Mouse (Mus musculus) liver, adult 2 months (tissue): ENCODE results near the gene Bard1.

Source experiments
- CTCF ChIP-seq: fragments of 200-500 bp; IDR thresholded peaks from 2 replicates; pipeline ENCODE4 v1.5.1; 2011; ENCODE audit warnings: low read depth, low read length, control low read depth
- POLR2A ChIP-seq: fragments of 200-500 bp; IDR thresholded peaks from 2 replicates; pipeline ENCODE4 v1.6.1; 2011; ENCODE audit warnings: low read length, control low read depth; ENCODE audit not compliant: insufficient read depth; ENCODE audit errors: extremely low read depth

DNA sequence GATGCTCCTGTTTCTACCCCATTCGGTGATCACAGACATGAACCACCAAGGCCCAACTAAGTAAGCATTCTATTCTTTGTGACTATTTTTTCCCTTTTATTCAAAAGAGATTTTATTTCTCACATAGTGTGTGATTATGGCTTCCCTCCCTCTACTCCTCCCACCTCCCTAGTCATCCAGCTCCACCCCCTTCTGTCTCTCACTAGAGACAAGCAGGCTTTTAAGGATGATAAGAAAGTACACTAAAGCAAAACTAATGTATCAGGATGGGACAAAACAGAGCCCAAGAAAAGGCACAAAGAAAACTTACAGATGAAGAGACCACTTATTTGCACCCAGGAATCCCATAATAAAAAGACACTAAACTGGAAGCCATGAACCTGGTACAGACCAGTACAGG is 6.9 kb downstream of the Bard1 start:
- TF ChIP-seq CTCF (no peak), POLR2A (no peak)
